Mouse (Mus musculus): ENCODE results near the gene Tmem230. TPM values are rescaled to one million over a fixed set of nuclear protein-coding genes. Genes with fewer than 3 reads are reported as not detected.

Gene Tmem230
- polyA plus RNA-seq, 1 experiment: 42.7 TPM

DNA sequence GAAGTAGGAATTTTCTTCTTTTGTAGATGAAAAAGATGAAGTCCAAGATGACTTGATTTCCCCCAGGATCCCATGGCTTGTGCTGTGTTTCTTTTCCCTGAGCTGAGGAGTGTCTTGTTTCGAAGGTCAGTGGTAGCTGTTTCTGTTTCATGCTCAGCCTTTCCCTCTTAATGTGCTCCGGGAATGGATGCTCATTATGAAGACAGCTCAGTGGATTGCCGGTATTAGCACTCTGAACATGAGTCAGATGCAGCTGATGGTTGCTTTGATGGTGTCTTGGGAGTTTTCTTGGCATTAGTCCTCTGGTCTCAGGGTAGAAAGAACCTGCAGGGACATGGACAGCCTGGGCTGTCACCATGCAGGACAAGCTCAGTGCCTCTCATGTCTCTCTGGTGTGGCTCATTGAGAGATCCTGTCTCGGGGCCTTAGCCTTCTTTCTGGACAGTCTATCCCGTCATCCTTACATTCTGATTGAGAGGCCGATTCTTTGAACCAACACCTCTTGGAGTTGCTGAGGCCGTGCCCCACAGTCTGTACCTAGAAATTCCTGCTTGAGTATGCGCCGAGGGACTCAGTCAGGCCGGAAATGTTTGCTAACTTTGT, 33.0 kb upstream of the Tmem230 start:
- H3K36me3 ChIP-seq (ENCODE audit: control insufficient read depth, insufficient read depth, low read length): no peaks in the 10 kb centered on the region
- TF ChIP-seq CTCF (conservative IDR thresholded peaks at IDR 0.05; ENCODE audit: insufficient read depth, insufficient read length, low read depth, low read length) (no peak), POLR2A (IDR thresholded peaks at IDR 0.05; ENCODE audit: low read depth, low read length) (no peak)
- no peaks in the 10 kb centered on the region for H3K27me3 ChIP-seq (replicated peaks; ENCODE audit: control insufficient read depth, insufficient read depth, low read length)
- DNase-seq: no peak
- H3K4me3 ChIP-seq (ENCODE audit: insufficient read depth, low read depth, low read length): no peak overlapping the region
- 88% methylated on average over 10 of the region's 10 CpGs for WGBS
- H3K4me1 ChIP-seq (ENCODE audit: control insufficient read depth, insufficient read depth, low read length): peaks cover 32% of the 10 kb centered on the region
- no peak overlapping the region for H3K27ac ChIP-seq (ENCODE audit: insufficient read depth, low read depth, low read length)

DNA sequence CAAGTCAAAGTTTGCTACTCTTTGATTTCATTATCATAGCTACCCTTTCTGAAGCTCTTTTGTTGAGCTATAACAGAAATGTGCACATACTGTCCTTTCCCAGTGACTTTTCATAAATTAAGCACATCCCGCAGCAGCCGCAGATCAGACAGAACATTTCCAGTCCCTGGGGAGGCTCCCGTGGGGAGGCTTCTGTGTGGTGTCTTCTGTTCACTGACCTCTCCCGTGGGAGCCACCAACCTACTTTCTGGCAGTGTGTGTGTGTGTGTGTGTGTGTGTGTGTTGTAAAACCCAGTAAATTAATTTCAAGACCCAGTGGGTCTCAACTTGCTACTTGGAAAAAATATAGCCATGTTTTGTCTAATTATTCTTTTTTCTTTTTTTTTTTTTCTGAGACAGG, 32.4 kb upstream of the Tmem230 start:
- DNase-seq: no peak
- H3K4me3 ChIP-seq (ENCODE audit: insufficient read depth, low read depth, low read length): no peak overlapping the region
- H3K36me3 ChIP-seq (ENCODE audit: control insufficient read depth, insufficient read depth, low read length): no peaks in the 10 kb centered on the region
- no peak overlapping the region for H3K27ac ChIP-seq (ENCODE audit: insufficient read depth, low read depth, low read length)
- H3K27me3 ChIP-seq (replicated peaks; ENCODE audit: control insufficient read depth, insufficient read depth, low read length): no peaks in the 10 kb centered on the region
- peaks cover 32% of the 10 kb centered on the region for H3K4me1 ChIP-seq (ENCODE audit: control insufficient read depth, insufficient read depth, low read length)
- TF ChIP-seq POLR2A (IDR thresholded peaks at IDR 0.05; ENCODE audit: low read depth, low read length) (no peak), CTCF (conservative IDR thresholded peaks at IDR 0.05; ENCODE audit: insufficient read depth, insufficient read length, low read depth, low read length) (no peak)
- 50% methylated on average over 4 of the region's 4 CpGs for WGBS

DNA sequence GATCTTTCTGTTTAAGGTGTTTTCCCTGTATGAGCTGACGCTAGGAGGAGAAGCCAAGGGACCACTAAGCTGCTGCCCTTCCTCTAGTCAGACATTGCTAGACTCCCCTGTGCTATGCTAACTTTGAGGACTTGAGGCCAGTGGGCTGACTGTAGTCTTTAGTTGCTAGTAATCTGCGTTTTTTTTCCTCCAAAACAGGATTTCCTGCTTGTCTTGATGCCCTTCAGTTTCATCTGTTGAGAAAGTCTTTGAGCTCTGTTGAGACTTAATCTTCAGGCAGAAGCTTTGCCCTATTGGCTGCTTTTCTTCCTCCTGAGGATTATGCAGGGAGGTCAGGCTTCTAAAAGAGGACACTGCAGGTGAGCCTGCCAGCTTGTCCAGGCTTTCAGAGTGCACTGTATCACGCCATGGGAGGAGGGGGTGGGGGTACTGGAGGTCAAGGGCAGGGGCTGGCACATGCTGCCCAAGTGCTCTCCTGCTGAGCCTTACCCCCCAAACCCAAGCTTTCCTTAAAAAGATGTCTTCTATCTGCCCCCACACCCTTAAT, 31.8 kb upstream of the Tmem230 start:
- TF ChIP-seq POLR2A (IDR thresholded peaks at IDR 0.05; ENCODE audit: low read depth, low read length) (no peak), CTCF (conservative IDR thresholded peaks at IDR 0.05; ENCODE audit: insufficient read depth, insufficient read length, low read depth, low read length) (no peak)
- Histone ChIP-seq H3K4me3 (ENCODE audit: insufficient read depth, low read depth, low read length) (no peak overlapping the region), H3K27ac (ENCODE audit: insufficient read depth, low read depth, low read length) (no peak overlapping the region), H3K4me1 (ENCODE audit: control insufficient read depth, insufficient read depth, low read length) (peaks cover 32% of the 10 kb centered on the region), H3K27me3 (replicated peaks; ENCODE audit: control insufficient read depth, insufficient read depth, low read length) (no peaks in the 10 kb centered on the region), H3K36me3 (ENCODE audit: control insufficient read depth, insufficient read depth, low read length) (no peaks in the 10 kb centered on the region)
- 54% methylated on average over 3 of the region's 3 CpGs for WGBS
- no peak for DNase-seq

- Histone ChIP-seq H3K4me3 (ENCODE audit: insufficient read depth, low read depth, low read length) (no peak overlapping the region), H3K27me3 (replicated peaks; ENCODE audit: control insufficient read depth, insufficient read depth, low read length) (no peaks in the 10 kb centered on the region), H3K4me1 (ENCODE audit: control insufficient read depth, insufficient read depth, low read length) (peaks cover 29% of the 10 kb centered on the region), H3K27ac (ENCODE audit: insufficient read depth, low read depth, low read length) (no peak overlapping the region), H3K36me3 (ENCODE audit: control insufficient read depth, insufficient read depth, low read length) (no peaks in the 10 kb centered on the region)
- 37% methylated on average over 8 of the region's 8 CpGs for WGBS
- no peak for DNase-seq
- no peak for TF ChIP-seq POLR2A (IDR thresholded peaks at IDR 0.05; ENCODE audit: low read depth, low read length)
Observed at GRCm38 (mm10) chr2:132278273-132278853, 30.8 kb upstream of the Tmem230 start.

GRCm38 (mm10) chr2:132276249-132276648, 28.6 kb upstream of the Tmem230 start:
- Histone ChIP-seq H3K27ac (ENCODE audit: insufficient read depth, low read depth, low read length) (no peak overlapping the region), H3K4me3 (ENCODE audit: insufficient read depth, low read depth, low read length) (no peak overlapping the region), H3K36me3 (ENCODE audit: control insufficient read depth, insufficient read depth, low read length) (no peaks in the 10 kb centered on the region), H3K27me3 (replicated peaks; ENCODE audit: control insufficient read depth, insufficient read depth, low read length) (no peaks in the 10 kb centered on the region), H3K4me1 (ENCODE audit: control insufficient read depth, insufficient read depth, low read length) (peaks cover 13% of the 10 kb centered on the region)
- 72% methylated on average over 4 of the region's 4 CpGs for WGBS
- no peak for DNase-seq
- TF ChIP-seq CTCF (conservative IDR thresholded peaks at IDR 0.05; ENCODE audit: insufficient read depth, insufficient read length, low read depth, low read length) (no peak), POLR2A (IDR thresholded peaks at IDR 0.05; ENCODE audit: low read depth, low read length) (no peak)

- 81% methylated on average over 4 of the region's 4 CpGs for WGBS
- TF ChIP-seq POLR2A (IDR thresholded peaks at IDR 0.05; ENCODE audit: low read depth, low read length) (no peak), CTCF (conservative IDR thresholded peaks at IDR 0.05; ENCODE audit: insufficient read depth, insufficient read length, low read depth, low read length) (peak; percentile 37)
- Histone ChIP-seq H3K36me3 (ENCODE audit: control insufficient read depth, insufficient read depth, low read length) (no peaks in the 10 kb centered on the region), H3K27me3 (replicated peaks; ENCODE audit: control insufficient read depth, insufficient read depth, low read length) (no peaks in the 10 kb centered on the region), H3K4me3 (ENCODE audit: insufficient read depth, low read depth, low read length) (no peak overlapping the region), H3K27ac (ENCODE audit: insufficient read depth, low read depth, low read length) (no peak overlapping the region), H3K4me1 (ENCODE audit: control insufficient read depth, insufficient read depth, low read length) (peaks cover 12% of the 10 kb centered on the region)
- no peak for DNase-seq
Observed at GRCm38 (mm10) chr2:132275527-132275926, 27.9 kb upstream of the Tmem230 start.

GRCm38 (mm10) chr2:132272694-132273389, 25.2 kb upstream of the Tmem230 start:
- TF ChIP-seq CTCF (conservative IDR thresholded peaks at IDR 0.05; ENCODE audit: insufficient read depth, insufficient read length, low read depth, low read length) (no peak), POLR2A (IDR thresholded peaks at IDR 0.05; ENCODE audit: low read depth, low read length) (no peak)
- WGBS: 62% methylated on average over 6 of the region's 6 CpGs
- H3K36me3 ChIP-seq (ENCODE audit: control insufficient read depth, insufficient read depth, low read length): no peaks in the 10 kb centered on the region
- no peaks in the 10 kb centered on the region for H3K27me3 ChIP-seq (replicated peaks; ENCODE audit: control insufficient read depth, insufficient read depth, low read length)
- H3K4me3 ChIP-seq (ENCODE audit: insufficient read depth, low read depth, low read length): no peak overlapping the region
- DNase-seq: no peak
- peaks cover 16% of the 10 kb centered on the region for H3K4me1 ChIP-seq (ENCODE audit: control insufficient read depth, insufficient read depth, low read length)
- H3K27ac ChIP-seq (ENCODE audit: insufficient read depth, low read depth, low read length): no peak overlapping the region

All from kidney, adult 2 months (tissue).